ENCODE assay signal across 1 mouse cellular context in genomic region chr8:84909162-84909767, GRCm38 (mm10).
TF ChIP-seq lines count a peak whose summit lies in the region.

No protein-coding gene starts in this region.

TF ChIP-seq in CH12.LX, 34 proteins besides CTCF, POLR2A, EP300 and RAD21:
- TF ChIP-seq MEF2A (IDR thresholded peaks at IDR 0.05; ENCODE audit: borderline replicate concordance, low read depth, low read length) (no peak), ETS1 (conservative IDR thresholded peaks at IDR 0.05; ENCODE audit: low read depth, low read length) (no peak), CHD1 (IDR thresholded peaks at IDR 0.05; ENCODE audit: low read depth, low read length) (no peak), KAT2A (IDR thresholded peaks at IDR 0.05; ENCODE audit: insufficient replicate concordance, low read length) (no peak), SIN3A (IDR thresholded peaks at IDR 0.05; ENCODE audit: low read length) (no peak), POLR2AphosphoS2 (IDR thresholded peaks at IDR 0.05; ENCODE audit: low read depth, low read length) (no peak), MAZ (IDR thresholded peaks at IDR 0.05; ENCODE audit: low read depth, low read length) (no peak), ZC3H11A (IDR thresholded peaks at IDR 0.05; ENCODE audit: low read depth, low read length) (no peak)
